Mouse (Mus musculus): ENCODE measurements around the gene Prss3.
"Not testable (repeated sequence)": the region's sequence is repeated elsewhere in the genome, so short reads cannot be mapped to it uniquely, and the experiment has no call there.

Prss3 gene

GRCm38 (mm10) chr6:41377578-41377977 is at the start of gene Prss3:
Prss3 (minus strand) TSS chr6:41377678.
- DNase-seq (ENCODE audit: extremely low read depth, low read depth, low spot score), result not testable (repeated sequence)

DNA sequence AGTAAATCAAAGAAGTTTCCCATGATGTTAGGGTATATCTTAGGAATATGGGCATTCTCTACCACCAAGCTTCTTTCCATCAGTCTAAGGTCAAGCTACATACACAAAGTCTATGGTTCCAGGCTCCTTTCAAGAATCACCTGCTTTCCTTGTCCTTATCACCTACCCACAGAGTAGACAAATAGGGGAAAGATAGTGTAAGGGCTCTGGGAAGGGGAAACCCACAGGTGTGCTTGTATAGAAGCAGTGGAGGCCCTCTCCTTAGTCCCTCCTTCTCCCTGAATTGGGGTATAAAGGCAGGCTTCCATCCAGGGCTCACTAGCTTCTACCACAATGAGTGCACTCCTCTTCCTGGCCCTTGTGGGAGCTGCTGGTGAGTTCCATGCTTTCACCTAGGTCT is 14.6 kb upstream of the Prss3 start, which contains the start of gene Gm5771:
TSS of gene Gm5771 (plus strand) at position 301 of the 400 bp plus-strand sequence.
- not testable (repeated sequence) for DNase-seq (ENCODE audit: extremely low read depth, low read depth, low spot score)

DNA sequence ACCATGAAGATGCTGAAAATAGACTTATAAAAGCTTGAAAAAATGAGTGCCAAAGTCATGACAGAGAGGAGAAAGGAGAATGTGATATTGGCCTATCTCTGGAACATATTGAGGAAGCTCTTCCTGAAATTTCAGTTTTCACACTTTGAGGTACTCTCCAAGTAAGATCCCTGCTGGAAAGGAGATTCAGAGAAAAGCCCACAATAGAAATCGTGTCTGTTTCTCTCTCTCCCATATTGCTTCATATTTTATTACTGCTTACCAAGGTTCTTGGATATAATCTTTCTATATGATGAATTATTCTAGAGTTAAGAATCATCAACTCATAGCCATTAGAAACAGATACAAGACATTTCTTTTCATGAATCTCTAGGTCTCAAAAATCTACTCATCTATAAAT is 14.2 kb upstream of the Prss3 start:
- not testable (repeated sequence) for DNase-seq (ENCODE audit: extremely low read depth, low read depth, low spot score)

- DNase-seq (ENCODE audit: extremely low read depth, low read depth, low spot score), result no peak
These were observed 9.3 kb upstream of the Prss3 start for GRCm38 (mm10) chr6:41386781-41387180.

DNA sequence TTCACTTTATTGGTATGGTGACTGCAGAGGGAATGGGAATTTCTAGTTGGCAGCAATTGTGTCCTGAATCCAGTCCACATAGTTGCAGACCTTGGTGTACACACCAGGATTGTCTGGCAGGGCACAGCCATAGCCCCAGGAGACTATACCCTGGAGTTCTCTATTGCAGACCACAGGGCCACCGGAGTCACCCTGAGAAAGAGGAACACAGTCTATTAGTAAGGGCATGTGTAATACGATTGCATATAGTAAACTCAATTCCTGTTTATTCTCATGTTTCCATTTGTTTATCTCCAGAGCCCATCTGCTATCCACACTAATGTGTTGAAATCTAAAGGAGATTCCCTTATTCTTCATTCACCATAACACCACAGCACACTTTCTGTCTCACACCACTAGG is 3.7 kb downstream of the Prss3 start:
- not testable (repeated sequence) for DNase-seq (ENCODE audit: extremely low read depth, low read depth, low spot score)

DNA sequence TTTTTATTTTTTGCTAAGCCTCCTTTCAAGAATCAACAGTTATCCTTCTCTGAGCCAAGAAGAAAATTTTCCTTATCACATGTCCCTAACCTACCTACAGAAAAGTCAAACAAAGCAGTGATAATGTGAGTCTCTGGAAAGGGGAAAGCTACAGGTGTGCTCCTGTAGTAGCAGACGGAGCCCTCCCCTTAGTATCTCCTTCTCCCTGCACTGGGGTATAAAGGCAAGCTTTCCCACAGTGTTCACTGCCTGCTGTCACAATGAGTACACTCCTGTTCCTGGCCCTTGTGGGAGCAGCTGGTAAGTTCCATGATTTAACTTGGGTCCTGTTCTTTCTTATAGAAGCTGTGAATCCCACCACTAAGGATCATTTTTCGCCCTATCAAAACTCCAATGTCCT is 23.5 kb downstream of the Prss3 start, which contains the start of gene Try10:
TSS of gene Try10 (plus strand) at position 174 of the 400 bp plus-strand sequence.
- DNase-seq (ENCODE audit: extremely low read depth, low read depth, low spot score), result no peak
